Mouse (Mus musculus): ENCODE results near the gene Tmem268.

The Tmem268 gene

GRCm38 (mm10) chr4:63604945-63605344 lies 46.4 kb downstream of the Tmem268 start, which contains the start of gene Gm11213:
Gene Gm11213, minus strand, starts transcription at chr4:63605261.
- no peak for DNase-seq

GRCm38 (mm10) chr4:63605545-63605944 lies 47.0 kb downstream of the Tmem268 start:
- no peak for DNase-seq

GRCm38 (mm10) chr4:63605968-63606367 lies 47.4 kb downstream of the Tmem268 start:
- DNase-seq: no peak

- DNase-seq: no peak
Measured at GRCm38 (mm10) chr4:63608391-63608790, 49.8 kb downstream of the Tmem268 start.

GRCm38 (mm10) chr4:63621861-63622260 lies 63.3 kb downstream of the Tmem268 start:
- DNase-seq: no peak

- DNase-seq: no peak
Measured at GRCm38 (mm10) chr4:63622378-63622835, 63.8 kb downstream of the Tmem268 start, which contains the start of gene Tex48. Gene Tex48, minus strand, starts transcription at chr4:63622428.

GRCm38 (mm10) chr4:63625563-63626080 lies 67.0 kb downstream of the Tmem268 start:
- no peak for DNase-seq

GRCm38 (mm10) chr4:63627111-63627510 lies 68.5 kb downstream of the Tmem268 start:
- no peak for DNase-seq

GRCm38 (mm10) chr4:63633181-63633580 lies 74.6 kb downstream of the Tmem268 start:
- DNase-seq: no peak

Measured in cerebellum, adult 18-20 months (tissue).